Mouse (Mus musculus) liver, embryonic 11.5 days (tissue): ENCODE measurements at regions not wholly inside any gene's neighbourhood (a gene's known extent, or its start where the extent isn't known, plus 50 kb on each side); places are given as distances from the start of the nearest gene placed in this dataset.

Source experiments
- ATAC-seq: fragments of 200-750 bp; cut with Nextera tagmentation; replicated peaks from 2 replicates; pipeline ENCODE4 v1.8.0; 2017; ENCODE audit warnings: moderate number of reproducible peaks, mild to moderate bottlenecking, moderate TSS enrichment, moderate library complexity; ENCODE audit not compliant: low FRiP score
- DNase-seq: peaks from one replicate; pipeline ENCODE4 v3.0.0-alpha.2; 2017; ENCODE audit warnings: low spot score
- H3K27ac ChIP-seq: fragments of 300-500 bp; sonication (generic); 2 replicates; pipeline ENCODE4 v1.5.1; 2014; ENCODE audit warnings: mild to moderate bottlenecking, low read depth, low read length, control low read depth
- H3K27me3 ChIP-seq: fragments of 300-500 bp; sonication (generic); replicated peaks from 2 replicates; pipeline ENCODE4 v1.6.1; 2014; ENCODE audit warnings: low read length, mixed read lengths; ENCODE audit not compliant: control insufficient read depth, insufficient read depth
- H3K36me3 ChIP-seq: fragments of 300-500 bp; sonication (generic); 2 replicates; pipeline ENCODE4 v1.6.1; 2014; ENCODE audit warnings: mild to moderate bottlenecking, low read length, moderate library complexity, mixed read lengths; ENCODE audit not compliant: control insufficient read depth, insufficient read depth
- H3K4me1 ChIP-seq: fragments of 300-500 bp; sonication (generic); replicated peaks from 2 replicates; pipeline ENCODE4 v1.6.1; 2014; ENCODE audit warnings: low read length, mixed read lengths; ENCODE audit not compliant: control insufficient read depth, insufficient read depth
- H3K4me2 ChIP-seq: fragments of 300-500 bp; sonication (generic); 2 replicates; pipeline ENCODE4 v1.6.1; 2014; ENCODE audit warnings: mild to moderate bottlenecking, control low read depth, moderate library complexity
- H3K4me3 ChIP-seq: fragments of 300-500 bp; sonication (generic); 2 replicates; pipeline ENCODE4 v1.5.1; 2014; ENCODE audit warnings: low read depth, low read length, control low read depth
- H3K9ac ChIP-seq: fragments of 300-500 bp; sonication (generic); 2 replicates; pipeline ENCODE4 v1.6.1; 2014; ENCODE audit warnings: low read depth, low read length, control low read depth
- H3K9me3 ChIP-seq: fragments of 300-500 bp; sonication (generic); 2 replicates; pipeline ENCODE4 v1.6.1; 2016; ENCODE audit warnings: low read length, inconsistent platforms, mixed read lengths; ENCODE audit not compliant: control insufficient read depth
- WGBS: fragments of 180-500 bp; shearing (Covaris S2); extraction: QIAGEN DNeasy Blood & Tissue Kit; methylation state at CpG from one replicate; pipeline ENCODE4 v1.1.7; 2014; 5-methylcytosine and 5-hydroxymethylcytosine counted together

DNA sequence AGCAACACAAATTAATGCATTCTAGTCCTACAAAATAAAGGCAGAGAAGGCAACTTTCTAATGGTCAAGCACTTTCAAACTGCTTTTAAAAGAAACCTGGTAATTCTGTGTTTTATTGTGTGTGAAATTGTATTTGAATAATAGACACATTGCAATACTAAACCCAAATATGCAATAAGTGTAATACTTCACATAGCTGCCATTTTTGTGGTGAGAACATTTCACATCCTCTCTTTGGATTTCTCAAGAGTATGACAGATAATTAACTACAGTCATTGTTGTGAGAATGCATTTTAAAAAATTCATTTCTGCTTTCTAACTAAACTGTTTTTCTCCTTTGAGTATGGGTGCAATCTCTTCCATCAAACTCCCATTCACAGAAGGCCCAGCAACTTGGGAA is 256.4 kb downstream of the Sema3d start:
- H3K27me3 ChIP-seq, result no peaks in the 10 kb centered on the region
- ATAC-seq, result no peak

DNA sequence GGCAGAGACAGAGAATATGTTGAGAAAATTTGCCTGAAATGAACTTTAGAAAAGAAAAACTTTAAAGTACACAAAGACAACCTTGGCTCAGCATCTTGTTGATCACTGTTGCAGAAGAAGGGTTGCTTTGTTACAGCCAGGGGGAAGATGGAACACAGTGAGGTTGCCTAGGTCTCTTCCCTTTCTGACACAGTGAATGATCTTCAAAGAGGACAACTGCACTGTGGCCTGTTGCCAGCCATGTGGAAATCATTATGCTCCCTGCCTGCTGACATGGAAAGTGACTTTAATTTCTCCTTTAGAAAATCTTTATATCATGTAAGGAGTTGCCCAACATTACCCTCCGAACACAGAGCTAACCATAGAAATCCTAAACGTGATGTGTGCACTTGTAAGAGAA is 263.1 kb downstream of the Sema3d start:
- ATAC-seq (no peak), DNase-seq (no peak)
- H3K27ac ChIP-seq, result no peak overlapping the region
- H3K9me3 ChIP-seq, result no peaks in the 10 kb centered on the region
- no peak overlapping the region for H3K4me3 ChIP-seq
- WGBS, result 78% methylated on average over 2 of the region's 2 CpGs
- H3K4me2 ChIP-seq, result no peak overlapping the region
- H3K36me3 ChIP-seq, result no peaks in the 10 kb centered on the region
- no peaks in the 10 kb centered on the region for H3K27me3 ChIP-seq
- no peak overlapping the region for H3K9ac ChIP-seq
- H3K4me1 ChIP-seq, result no peaks in the 10 kb centered on the region

More for the DNA sequence above, 256.4 kb downstream of the Sema3d start:
- Histone ChIP-seq H3K4me2 (no peak overlapping the region), H3K27ac (no peak overlapping the region), H3K36me3 (no peaks in the 10 kb centered on the region), H3K4me1 (no peaks in the 10 kb centered on the region), H3K9ac (no peak overlapping the region), H3K4me3 (no peak overlapping the region), H3K9me3 (no peaks in the 10 kb centered on the region)
- no peak for DNase-seq

DNA sequence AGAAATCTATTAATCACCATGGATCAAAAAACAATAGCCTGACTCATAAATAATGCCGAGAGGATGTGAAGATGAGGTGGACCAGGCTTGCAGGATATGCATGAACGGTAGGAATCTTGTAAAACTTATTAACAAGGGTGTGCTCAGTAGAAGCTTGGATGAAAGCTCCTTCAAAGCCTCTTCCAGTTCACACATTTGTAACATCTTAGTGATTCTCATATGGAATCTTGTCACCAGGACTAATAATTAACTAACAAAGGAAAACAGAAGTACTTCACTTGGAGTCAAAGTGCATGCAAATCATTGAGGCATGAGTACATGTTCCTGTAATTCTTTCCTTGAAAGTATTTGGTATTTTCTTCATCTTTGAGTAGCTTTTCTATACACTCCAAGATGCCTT is 290.5 kb downstream of the Sema3d start:
- 79% methylated on average over 2 of the region's 2 CpGs for WGBS

DNA sequence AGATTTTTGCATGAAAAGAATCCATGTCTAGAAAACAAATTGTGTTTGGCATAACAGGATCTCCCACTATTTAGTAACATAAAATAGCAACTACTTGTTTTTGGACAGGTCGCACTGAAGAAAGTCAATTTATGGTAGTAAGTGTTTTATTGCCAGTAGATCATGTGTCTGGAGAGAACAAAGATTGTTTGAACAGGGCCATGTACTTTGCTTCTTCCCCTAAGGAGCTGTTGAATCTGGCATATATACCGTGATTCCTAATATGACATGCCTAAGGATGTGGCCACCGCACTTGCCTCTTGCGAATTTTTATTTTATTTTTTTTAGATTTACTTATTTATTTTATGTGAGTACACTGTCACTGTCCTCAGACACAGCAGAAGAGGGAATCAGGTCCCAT is 290.9 kb downstream of the Sema3d start:
- no peak for ATAC-seq
- Histone ChIP-seq H3K4me2 (no peak overlapping the region), H3K4me1 (no peaks in the 10 kb centered on the region), H3K4me3 (no peak overlapping the region), H3K9ac (no peak overlapping the region), H3K36me3 (no peaks in the 10 kb centered on the region), H3K9me3 (no peaks in the 10 kb centered on the region), H3K27me3 (no peaks in the 10 kb centered on the region), H3K27ac (no peak overlapping the region)
- 88% methylated on average over 4 of the region's 4 CpGs for WGBS
- no peak for DNase-seq

More for the DNA sequence above, 290.5 kb downstream of the Sema3d start:
- Histone ChIP-seq H3K36me3 (no peaks in the 10 kb centered on the region), H3K27me3 (no peaks in the 10 kb centered on the region), H3K27ac (no peak overlapping the region), H3K9ac (no peak overlapping the region), H3K4me2 (no peak overlapping the region), H3K9me3 (no peaks in the 10 kb centered on the region), H3K4me1 (no peaks in the 10 kb centered on the region), H3K4me3 (no peak overlapping the region)
- DNase-seq, result no peak
- ATAC-seq, result no peak

DNA sequence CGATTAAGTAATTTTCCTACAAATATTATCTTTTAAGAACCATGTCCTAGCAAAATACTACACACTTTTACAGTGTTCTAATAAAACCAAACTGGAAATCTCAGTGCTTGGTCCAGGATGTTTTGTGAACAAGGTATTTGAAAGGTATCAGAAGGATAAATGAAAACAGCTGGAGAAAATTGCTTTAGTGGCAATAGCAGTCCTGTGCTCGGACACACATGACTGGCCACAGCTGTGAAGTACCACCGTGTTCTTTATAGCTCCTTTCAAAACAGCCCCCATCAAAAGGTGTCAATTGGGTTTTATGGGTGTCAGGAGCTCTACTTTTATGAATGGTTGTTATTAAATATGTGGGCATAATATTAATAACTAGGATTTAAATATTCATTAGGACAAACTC is 293.5 kb downstream of the Sema3d start:
- WGBS, result 74% methylated on average over 3 of the region's 3 CpGs

DNA sequence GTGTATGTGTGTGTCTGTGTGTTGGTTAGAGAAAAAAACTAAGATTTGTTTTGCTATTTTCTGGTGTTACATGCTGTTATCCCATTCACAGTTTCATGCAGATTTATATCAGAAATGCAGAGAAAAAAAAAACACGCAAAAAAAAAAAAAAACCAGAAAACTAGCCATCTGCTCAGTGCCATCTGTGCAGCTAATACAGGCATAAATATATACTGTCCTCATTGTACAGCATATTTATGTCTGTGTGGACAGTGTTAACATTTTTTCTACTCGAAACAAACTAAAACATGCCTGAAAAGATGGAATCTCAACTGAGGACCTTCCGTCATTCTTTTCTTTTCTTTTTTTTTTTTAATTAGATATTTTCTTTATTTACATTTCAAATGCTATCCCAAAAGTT is 331.7 kb downstream of the Sema3d start:
- Histone ChIP-seq H3K9ac (no peak overlapping the region), H3K27ac (no peak overlapping the region), H3K9me3 (peaks cover 4% of the 10 kb centered on the region; the same call in 1 of the 2 replicates), H3K27me3 (no peaks in the 10 kb centered on the region), H3K4me3 (no peak overlapping the region), H3K4me1 (no peaks in the 10 kb centered on the region), H3K4me2 (no peak overlapping the region), H3K36me3 (no peaks in the 10 kb centered on the region)
- 87% methylated on average over 3 of the region's 3 CpGs for WGBS
- DNase-seq, result no peak
- ATAC-seq, result no peak

More for the DNA sequence above, 293.5 kb downstream of the Sema3d start:
- no peak overlapping the region for H3K9ac ChIP-seq
- H3K4me3 ChIP-seq, result no peak overlapping the region
- no peak overlapping the region for H3K27ac ChIP-seq
- no peak for ATAC-seq
- H3K9me3 ChIP-seq, result no peaks in the 10 kb centered on the region
- H3K4me2 ChIP-seq, result no peak overlapping the region
- no peaks in the 10 kb centered on the region for H3K4me1 ChIP-seq
- no peaks in the 10 kb centered on the region for H3K27me3 ChIP-seq
- DNase-seq, result no peak
- no peaks in the 10 kb centered on the region for H3K36me3 ChIP-seq

DNA sequence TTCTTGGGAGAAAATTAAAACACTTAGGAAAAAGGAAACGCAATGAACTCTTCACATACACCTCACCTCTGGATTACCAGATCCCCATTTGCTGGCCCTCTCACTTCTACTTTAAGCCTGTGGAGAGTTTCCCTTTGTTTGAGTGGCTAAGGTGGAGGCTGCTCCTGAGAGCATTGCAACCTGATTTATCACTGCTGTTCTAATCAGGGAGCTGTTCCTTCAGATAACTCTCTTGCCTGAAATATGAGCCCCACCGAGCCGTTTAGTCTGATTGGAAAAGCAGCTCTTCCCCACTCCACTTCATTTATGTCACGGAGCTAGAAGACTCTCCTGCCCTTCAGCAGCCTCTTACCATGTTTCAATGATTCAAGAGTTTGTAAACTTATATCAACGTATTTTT is 368.3 kb downstream of the Sema3d start:
- WGBS, result 40% methylated on average over 5 of the region's 5 CpGs
- H3K27me3 ChIP-seq, result no peaks in the 10 kb centered on the region
- DNase-seq (no peak), ATAC-seq (no peak)
- H3K27ac ChIP-seq, result no peak overlapping the region
- no peaks in the 10 kb centered on the region for H3K36me3 ChIP-seq
- no peak overlapping the region for H3K4me2 ChIP-seq
- H3K4me1 ChIP-seq, result no peaks in the 10 kb centered on the region
- no peak overlapping the region for H3K9ac ChIP-seq
- no peaks in the 10 kb centered on the region for H3K9me3 ChIP-seq
- H3K4me3 ChIP-seq, result no peak overlapping the region

DNA sequence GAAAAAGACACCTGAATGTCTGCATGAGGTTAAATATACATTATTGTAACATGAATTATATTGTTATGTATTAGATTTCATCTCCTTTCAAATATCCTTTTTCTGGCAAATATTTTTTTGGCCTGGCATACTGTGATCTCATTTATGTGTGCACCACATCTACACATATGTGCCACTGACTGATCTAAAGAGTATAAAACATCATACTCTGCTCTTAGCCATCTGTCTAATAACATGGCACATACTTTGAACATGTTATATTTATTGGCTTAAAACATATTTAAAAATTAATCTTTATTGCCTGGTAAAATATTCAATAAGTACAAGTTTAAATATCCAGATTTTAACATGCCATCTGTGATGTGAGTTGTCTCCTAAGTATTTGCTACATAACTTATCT is 365.6 kb upstream of the Sema3a start:
- Histone ChIP-seq H3K27ac (no peak overlapping the region), H3K4me2 (no peak overlapping the region), H3K4me3 (no peak overlapping the region), H3K4me1 (no peaks in the 10 kb centered on the region), H3K9ac (no peak overlapping the region), H3K9me3 (no peaks in the 10 kb centered on the region), H3K27me3 (no peaks in the 10 kb centered on the region), H3K36me3 (no peaks in the 10 kb centered on the region)
- DNase-seq (no peak), ATAC-seq (no peak)

DNA sequence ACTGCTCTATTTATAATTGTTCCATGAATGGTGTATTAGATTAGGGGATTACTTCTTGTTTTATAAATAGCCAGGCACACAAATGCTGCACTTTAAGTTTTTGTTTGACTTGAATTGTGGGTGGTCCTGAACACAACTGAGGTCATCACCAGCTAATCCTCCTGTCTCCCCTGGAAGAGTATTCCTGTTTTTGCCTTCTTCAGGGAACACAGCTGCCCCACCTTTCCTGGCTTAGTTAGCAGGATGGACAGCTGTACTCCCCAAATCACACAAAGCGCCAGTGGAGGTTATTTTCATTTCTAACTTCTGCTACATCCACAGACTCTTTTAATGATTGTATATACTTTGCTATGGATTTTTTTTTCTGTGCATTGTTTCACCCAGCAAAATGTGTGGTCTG is 357.8 kb upstream of the Sema3a start:
- Histone ChIP-seq H3K36me3 (no peaks in the 10 kb centered on the region), H3K27ac (no peak overlapping the region), H3K4me3 (no peak overlapping the region), H3K27me3 (no peaks in the 10 kb centered on the region), H3K9ac (no peak overlapping the region), H3K4me2 (no peak overlapping the region), H3K9me3 (no peaks in the 10 kb centered on the region), H3K4me1 (no peaks in the 10 kb centered on the region)
- 88% methylated on average over 1 of the region's 1 CpGs for WGBS
- no peak for DNase-seq
- no peak for ATAC-seq
